Comparison of ENCODE assay signal across 30 mouse cellular contexts in the genomic region with DNA sequence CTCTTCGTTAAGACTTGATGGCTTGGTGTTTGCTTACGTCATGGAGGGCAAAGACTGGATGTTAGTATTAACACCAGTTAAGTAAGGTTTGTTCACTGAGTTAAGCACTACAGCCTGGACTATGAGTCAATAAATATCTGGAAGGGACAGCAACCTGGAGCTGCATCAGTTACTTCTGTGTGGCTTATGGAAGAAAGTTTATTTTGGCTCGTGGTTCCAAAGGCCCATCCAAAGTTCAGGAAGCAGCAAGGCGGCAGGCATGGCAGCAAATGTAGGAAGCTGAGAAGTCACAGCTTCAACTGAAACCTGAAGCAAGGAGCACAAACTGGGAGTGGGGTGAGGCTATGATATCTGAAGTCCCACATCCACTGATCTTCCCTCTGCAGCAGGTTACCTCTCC.
DNase-seq lines count a peak whose midpoint lies in the region; ATAC-seq and TF ChIP-seq lines count a peak whose summit lies in the region.
"Had no signal": no experiment of that assay in that cellular context is flagged by ENCODE, and none has a peak within 500 bp of the region (broad histone marks: within the 10 kb centered on the region; RNA-seq: fewer than 3 reads in every experiment).

No protein-coding gene starts in this region.

- no peak overlapping the region for H3K4me2 ChIP-seq in liver, embryonic 11.5 days
- H3K4me2 ChIP-seq in midbrain, embryonic 15.5 days = no peak overlapping the region
- H3K4me2 ChIP-seq: embryonic facial prominence, embryonic 12.5 days; heart, embryonic 12.5 days; hindbrain, embryonic 14.5 days; midbrain, embryonic 13.5 days; stomach, embryonic 15.5 days had no signal

- peak; percentile 50 for ATAC-seq in frontal cortex, adult (ENCODE audit: low TSS enrichment)
- ATAC-seq in liver, embryonic 11.5 days (replicated peaks; ENCODE audit: low FRiP score) = 0 out of 2 replicates have a peak, but pooled peaks have one; percentile 41
- no peak for ATAC-seq in midbrain, embryonic 15.5 days (replicated peaks)
- ATAC-seq: forebrain, embryonic 16.5 days; intestine, postnatal 0 days; lung, postnatal 0 days; midbrain, embryonic 13.5 days; Patski had no signal

- no peak overlapping the region for H3K9ac ChIP-seq in liver, embryonic 11.5 days (ENCODE audit: low read depth, low read length)
- no peak overlapping the region for H3K9ac ChIP-seq in midbrain, embryonic 15.5 days
- H3K9ac ChIP-seq: embryonic facial prominence, embryonic 12.5 days; heart, embryonic 12.5 days; hindbrain, embryonic 14.5 days; midbrain, embryonic 13.5 days; stomach, embryonic 15.5 days had no signal

- DNase-seq in frontal cortex, postnatal 10 days (ENCODE audit: low spot score in 2 of 2) = no peak
- DNase-seq in kidney, adult 2 months = peak; percentile 68
- DNase-seq in kidney, postnatal 4 days = no peak
- peak; percentile 29 for DNase-seq in 3T3-L1 (ENCODE audit: low read depth, low spot score)
- DNase-seq in liver, embryonic 11.5 days (ENCODE audit: low spot score) = no peak
- DNase-seq in layer of hippocampus, postnatal 36 days = no peak
- DNase-seq: adrenal gland, postnatal 25 days; cerebellum, adult 11-12 months; cerebellum, adult 9-11 months; embryo, embryonic 11 days; gastrocnemius, postnatal 14 days; heart, adult 2 months; left cerebral cortex, postnatal 4 days; lung, adult 18-20 months; right cerebral cortex, postnatal 14 days had no signal

- 45% methylated on average over 4 of the region's 4 CpGs for WGBS in kidney, adult 2 months
- 80% methylated on average over 4 of the region's 4 CpGs for WGBS in liver, embryonic 11.5 days
- WGBS in midbrain, embryonic 15.5 days = 90% methylated on average over 4 of the region's 4 CpGs

- TF ChIP-seq POLR2A in kidney, adult 2 months (IDR thresholded peaks at IDR 0.05; ENCODE audit: low read depth, low read length) = no peak

- no peak for TF ChIP-seq CTCF in kidney, adult 2 months (conservative IDR thresholded peaks at IDR 0.05; ENCODE audit: insufficient read depth, insufficient read length, low read depth, low read length)

- no peaks in the 10 kb centered on the region for H3K9me3 ChIP-seq in liver, embryonic 11.5 days (ENCODE audit: control insufficient read depth, low read length)
- H3K9me3 ChIP-seq in midbrain, embryonic 15.5 days = no peaks in the 10 kb centered on the region
- H3K9me3 ChIP-seq: embryonic facial prominence, embryonic 12.5 days; forebrain, embryonic 10.5 days; G1E; heart, embryonic 12.5 days; midbrain, embryonic 13.5 days; stomach, embryonic 15.5 days had no signal

- H3K4me3 ChIP-seq in kidney, adult 2 months (ENCODE audit: insufficient read depth, low read depth, low read length) = no peak overlapping the region
- H3K4me3 ChIP-seq in liver, embryonic 11.5 days (ENCODE audit: low read depth, low read length) = no peak overlapping the region
- H3K4me3 ChIP-seq in midbrain, embryonic 15.5 days = no peak overlapping the region
- H3K4me3 ChIP-seq: embryonic facial prominence, embryonic 12.5 days; forebrain, embryonic 10.5 days; heart, adult 2 months; heart, embryonic 12.5 days; layer of hippocampus, adult 2 months; midbrain, embryonic 13.5 days; stomach, embryonic 15.5 days had no signal

- H3K4me1 ChIP-seq in kidney, adult 2 months (ENCODE audit: control insufficient read depth, insufficient read depth, low read length) = peaks cover 7% of the 10 kb centered on the region; the same call in 1 of the 2 replicates
- no peaks in the 10 kb centered on the region for H3K4me1 ChIP-seq in liver, embryonic 11.5 days (replicated peaks; ENCODE audit: control insufficient read depth, insufficient read depth, low read length)
- H3K4me1 ChIP-seq in midbrain, embryonic 15.5 days = no peaks in the 10 kb centered on the region
- H3K4me1 ChIP-seq: embryonic facial prominence, embryonic 12.5 days; forebrain, embryonic 10.5 days; midbrain, embryonic 13.5 days; stomach, embryonic 15.5 days had no signal

- H3K36me3 ChIP-seq in kidney, adult 2 months (ENCODE audit: control insufficient read depth, insufficient read depth, low read length) = no peaks in the 10 kb centered on the region
- no peaks in the 10 kb centered on the region for H3K36me3 ChIP-seq in liver, embryonic 11.5 days (ENCODE audit: control insufficient read depth, insufficient read depth, low read length)
- no peaks in the 10 kb centered on the region for H3K36me3 ChIP-seq in midbrain, embryonic 15.5 days (replicated peaks)
- H3K36me3 ChIP-seq: embryonic facial prominence, embryonic 12.5 days; forebrain, embryonic 10.5 days; heart, embryonic 12.5 days; midbrain, embryonic 13.5 days; stomach, embryonic 15.5 days had no signal

- H3K27me3 ChIP-seq in kidney, adult 2 months (replicated peaks; ENCODE audit: control insufficient read depth, insufficient read depth, low read length) = no peaks in the 10 kb centered on the region
- H3K27me3 ChIP-seq in liver, embryonic 11.5 days (replicated peaks; ENCODE audit: control insufficient read depth, insufficient read depth, low read length) = no peaks in the 10 kb centered on the region
- no peaks in the 10 kb centered on the region for H3K27me3 ChIP-seq in midbrain, embryonic 15.5 days (replicated peaks)
- H3K27me3 ChIP-seq: embryonic facial prominence, embryonic 12.5 days; heart, embryonic 12.5 days; midbrain, embryonic 13.5 days; Patski; stomach, embryonic 15.5 days had no signal

- H3K27ac ChIP-seq in kidney, adult 2 months (ENCODE audit: insufficient read depth, low read depth, low read length) = peak overlapping the region; percentile 18; the same call in 1 of the 2 replicates
- no peak overlapping the region for H3K27ac ChIP-seq in liver, embryonic 11.5 days (ENCODE audit: low read depth, low read length)
- H3K27ac ChIP-seq in midbrain, embryonic 15.5 days = no peak overlapping the region
- H3K27ac ChIP-seq: embryonic facial prominence, embryonic 12.5 days; forebrain, embryonic 10.5 days; heart, adult 2 months; hindbrain, embryonic 14.5 days; layer of hippocampus, adult 2 months; macrophage; midbrain, embryonic 13.5 days; stomach, embryonic 15.5 days had no signal

Comparison
In these comparisons a context has a peak if more than half of its experiments do, and no peak if none do; other contexts are left out.
1. DNase-seq: peak in kidney, adult 2 months (single experiment) and 3T3-L1 (single experiment); none in frontal cortex, postnatal 10 days (0 of 2), kidney, postnatal 4 days (0 of 2), liver, embryonic 11.5 days (single experiment) and layer of hippocampus, postnatal 36 days (0 of 2).